Mouse (Mus musculus) brain, embryonic 14.5 days (tissue): ENCODE results near the gene Mcu.

Source experiments
- CTCF ChIP-seq: fragments of 200-500 bp; IDR thresholded peaks from 2 replicates; pipeline ENCODE4 v1.5.1; 2012; ENCODE audit warnings: inconsistent platforms, mild to moderate bottlenecking, moderate library complexity, borderline replicate concordance; ENCODE audit not compliant: insufficient read depth, insufficient read length; ENCODE audit errors: extremely low read depth
- POLR2A ChIP-seq: fragments of 200-500 bp; IDR thresholded peaks from 2 replicates; pipeline ENCODE4 v1.6.1; 2012; ENCODE audit warnings: mild to moderate bottlenecking, inconsistent platforms, borderline replicate concordance; ENCODE audit not compliant: poor library complexity, insufficient read depth, insufficient read length, severe bottlenecking; ENCODE audit errors: extremely low read depth

GRCm38 (mm10) chr10:59489411-59489810 is 127.1 kb downstream of the Mcu start:
- no peak for TF ChIP-seq CTCF
- no peak for TF ChIP-seq POLR2A
